ENCODE assay signal across 8 mouse cellular contexts in the genomic region with DNA sequence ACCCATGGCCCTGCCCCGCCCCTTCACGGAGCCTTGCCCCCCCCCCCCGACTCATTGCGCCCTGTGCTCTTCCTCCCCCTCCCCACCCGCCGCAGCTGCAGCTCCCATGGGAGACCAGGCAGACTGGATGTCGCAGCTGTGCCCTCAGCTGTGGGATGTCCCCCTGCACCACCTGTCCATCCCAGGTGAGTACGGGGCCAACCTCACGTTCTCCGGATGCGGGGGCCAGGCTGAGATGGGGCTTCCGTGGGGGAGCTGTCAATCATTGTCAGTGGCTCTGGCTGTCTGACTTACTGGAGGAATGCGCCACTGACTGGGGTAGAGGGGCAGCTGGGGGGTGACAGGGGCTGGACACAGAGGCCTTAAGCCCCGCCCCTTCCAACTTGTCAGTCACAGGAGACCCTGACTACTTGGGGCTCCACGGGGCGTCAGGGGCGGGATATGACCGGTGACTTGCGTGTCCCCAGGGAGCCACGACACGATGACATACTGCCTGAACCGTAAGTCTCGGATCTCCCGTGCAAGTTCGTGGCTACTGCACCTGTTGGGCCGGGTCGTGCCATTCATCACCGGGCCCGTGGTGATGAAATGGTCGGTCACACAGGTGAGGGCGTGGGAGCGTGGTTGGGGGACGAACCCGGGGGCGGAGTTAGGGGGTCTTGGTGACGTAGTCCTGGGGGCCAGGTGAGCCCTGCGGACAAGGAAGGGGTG. TPM values are rescaled to one million over a fixed set of nuclear protein-coding genes. Genes with fewer than 3 reads are reported as not detected.
DNase-seq lines count a peak whose midpoint lies in the region; ATAC-seq and TF ChIP-seq lines count a peak whose summit lies in the region.

No protein-coding gene starts in this region.

- peaks cover 20% of the 10 kb centered on the region for H3K36me3 ChIP-seq in spleen, adult 2 months (ENCODE audit: control insufficient read depth, insufficient read depth, low read length)
- H3K36me3 ChIP-seq in midbrain, embryonic 10.5 days, result peaks cover 41% of the 10 kb centered on the region
- H3K36me3 ChIP-seq in stomach, embryonic 14.5 days (ENCODE audit: control insufficient read depth, insufficient read depth, low read length), result peaks cover 32% of the 10 kb centered on the region

- H3K27ac ChIP-seq in spleen, adult 2 months (ENCODE audit: insufficient read depth, low read length), result no peak overlapping the region
- H3K27ac ChIP-seq in midbrain, embryonic 10.5 days (replicated peaks), result peak overlapping the region; percentile 9; the same call in 1 of the 2 replicates
- no peak overlapping the region for H3K27ac ChIP-seq in stomach, embryonic 14.5 days (ENCODE audit: low read length)

- peak; percentile 24 to 27 for DNase-seq in spleen, adult 2 months (ENCODE audit: low read depth in 1 of 2, low spot score in 2 of 2)
- DNase-seq in spleen, adult 12 weeks (ENCODE audit: low spot score), result no peak
- peak; percentile 25 to 47 for DNase-seq in cerebellum, postnatal 25 days
- DNase-seq in left cerebral cortex, adult 11 months (ENCODE audit: low spot score), result peak; percentile 46
- no peak for DNase-seq in midbrain, embryonic 10.5 days (ENCODE audit: low spot score)
- DNase-seq in urinary bladder, postnatal 36 days (ENCODE audit: low spot score in 2 of 2), result no peak

- H3K4me3 ChIP-seq in spleen, adult 2 months (ENCODE audit: extremely low read depth, insufficient read depth, insufficient read length), result peak overlapping the region; percentile 56
- peak overlapping the region; percentile 50 for H3K4me3 ChIP-seq in midbrain, embryonic 10.5 days
- H3K4me3 ChIP-seq in stomach, embryonic 14.5 days (ENCODE audit: low read depth, low read length), result peak overlapping the region; percentile 29

- ATAC-seq in hematopoietic stem cell, adult 5-6 weeks (replicated peaks in 1 of 2; ENCODE audit: insufficient read depth in 1 of 2, low FRiP score in 2 of 2, low TSS enrichment in 1 of 2, low read depth in 1 of 2, poor library complexity in 2 of 2, severe bottlenecking in 2 of 2), result peak; percentile 25 to 51; a peak in 3 of 4 replicates
- ATAC-seq in stomach, embryonic 14.5 days (ENCODE audit: insufficient number of reproducible peaks, insufficient read depth, low FRiP score, low read depth), result peak; percentile 15; the same call in 1 of the 2 replicates

- peaks cover 8% of the 10 kb centered on the region for H3K4me1 ChIP-seq in spleen, adult 2 months (ENCODE audit: control insufficient read depth, insufficient read depth, insufficient read length)
- peaks cover 36% of the 10 kb centered on the region for H3K4me1 ChIP-seq in midbrain, embryonic 10.5 days
- H3K4me1 ChIP-seq in stomach, embryonic 14.5 days (ENCODE audit: control insufficient read depth, insufficient read depth, low read length), result peaks cover 15% of the 10 kb centered on the region

- H3K27me3 ChIP-seq in spleen, adult 2 months (ENCODE audit: control insufficient read depth, insufficient read depth, low read length), result no peaks in the 10 kb centered on the region
- peaks cover 24% of the 10 kb centered on the region for H3K27me3 ChIP-seq in midbrain, embryonic 10.5 days (ENCODE audit: low read depth, poor library complexity, severe bottlenecking)
- no peaks in the 10 kb centered on the region for H3K27me3 ChIP-seq in stomach, embryonic 14.5 days (ENCODE audit: control insufficient read depth, insufficient read depth, low read length)

- H3K4me2 ChIP-seq in stomach, embryonic 14.5 days (replicated peaks; ENCODE audit: low read depth, low read length), result peak overlapping the region; percentile 66

- 3% methylated on average over 36 of the region's 37 CpGs for WGBS in spleen, adult 2 months
- WGBS in midbrain, embryonic 10.5 days, result 2% methylated on average over 33 of the region's 37 CpGs
- WGBS in stomach, embryonic 14.5 days, result 2% methylated on average over 37 of the region's 37 CpGs

- H3K9ac ChIP-seq in stomach, embryonic 14.5 days (replicated peaks; ENCODE audit: low read depth, low read length), result no peak overlapping the region

- no peak for TF ChIP-seq CTCF in spleen, adult 2 months (IDR thresholded peaks at IDR 0.05; ENCODE audit: extremely low read depth, insufficient read depth, insufficient read length, insufficient replicate concordance)

- no peaks in the 10 kb centered on the region; the same call in 1 of the 2 replicates for H3K9me3 ChIP-seq in midbrain, embryonic 10.5 days (replicated peaks)
- peaks cover 3% of the 10 kb centered on the region; the same call in 1 of the 2 replicates for H3K9me3 ChIP-seq in stomach, embryonic 14.5 days (ENCODE audit: control insufficient read depth, low read depth, low read length)

- TF ChIP-seq POLR2A in spleen, adult 2 months (IDR thresholded peaks at IDR 0.05; ENCODE audit: low read depth, low read length), result no peak

RNA-seq across cellular contexts. Expression of a gene that starts 1.3 kb away (rescaled TPM):
- polyA plus RNA-seq in spleen, adult 2 months (2012; rRNA removed), result 0.67 and 1.2 TPM in 2 replicates
- total RNA-seq in hematopoietic stem cell, adult 5-6 weeks (2017), result 0.38 and 0.45 TPM in 2 replicates
- 1.1 and 1.8 TPM in 2 replicates for polyA plus RNA-seq in midbrain, embryonic 10.5 days (2016; fragmentation: Nextera tagmentation; extraction: Ambion mirVana)
- 0.69 and 0.97 TPM in 2 replicates for polyA plus RNA-seq in stomach, embryonic 14.5 days (2014; fragmentation: Nextera tagmentation; extraction: Ambion mirVana)

RNA-seq across cellular contexts. Expression of a gene that starts 6.9 kb away (rescaled TPM):
- 0.04 and 0.11 TPM in 2 replicates for polyA plus RNA-seq in spleen, adult 2 months (2012; rRNA removed)
- total RNA-seq in hematopoietic stem cell, adult 5-6 weeks (2017), result 1.5 and 4.4 TPM in 2 replicates
- 1.3 and 2.6 TPM in 2 replicates for polyA plus RNA-seq in midbrain, embryonic 10.5 days (2016; fragmentation: Nextera tagmentation; extraction: Ambion mirVana)
- 0.69 and 1.5 TPM in 2 replicates for polyA plus RNA-seq in stomach, embryonic 14.5 days (2014; fragmentation: Nextera tagmentation; extraction: Ambion mirVana)

RNA-seq across cellular contexts. Expression of a gene that starts 6.9 kb away (rescaled TPM):
- polyA plus RNA-seq in spleen, adult 2 months (2012; rRNA removed), result 156 and 207 TPM in 2 replicates
- total RNA-seq in hematopoietic stem cell, adult 5-6 weeks (2017), result 21.9 and 26.9 TPM in 2 replicates
- 30.0 and 36.2 TPM in 2 replicates for polyA plus RNA-seq in midbrain, embryonic 10.5 days (2016; fragmentation: Nextera tagmentation; extraction: Ambion mirVana)
- 27.1 and 30.8 TPM in 2 replicates for polyA plus RNA-seq in stomach, embryonic 14.5 days (2014; fragmentation: Nextera tagmentation; extraction: Ambion mirVana)

RNA-seq across cellular contexts. Expression of a gene that starts 8.8 kb away (rescaled TPM):
- polyA plus RNA-seq in spleen, adult 2 months (2012; rRNA removed), result 0.32 and 0.46 TPM in 2 replicates
- total RNA-seq in hematopoietic stem cell, adult 5-6 weeks (2017), result 12.0 and 16.3 TPM in 2 replicates
- 6.0 and 7.9 TPM in 2 replicates for polyA plus RNA-seq in midbrain, embryonic 10.5 days (2016; fragmentation: Nextera tagmentation; extraction: Ambion mirVana)
- 4.0 and 5.8 TPM in 2 replicates for polyA plus RNA-seq in stomach, embryonic 14.5 days (2014; fragmentation: Nextera tagmentation; extraction: Ambion mirVana)

RNA-seq across cellular contexts. Expression of a gene that starts 28.8 kb away (rescaled TPM):
- polyA plus RNA-seq in spleen, adult 2 months (2012; rRNA removed), result 0.09 and 0.41 TPM in 2 replicates
- total RNA-seq in hematopoietic stem cell, adult 5-6 weeks (2017), result 1.3 and 4.3 TPM in 2 replicates
- polyA plus RNA-seq in midbrain, embryonic 10.5 days (2016; fragmentation: Nextera tagmentation; extraction: Ambion mirVana), result 4.9 and 5.9 TPM in 2 replicates
- 4.9 and 5.0 TPM in 2 replicates for polyA plus RNA-seq in stomach, embryonic 14.5 days (2014; fragmentation: Nextera tagmentation; extraction: Ambion mirVana)

Comparison
In these comparisons a context has a peak if more than half of its experiments do, and no peak if none do; other contexts are left out.
1. DNase-seq: peak in spleen, adult 2 months (2 of 2), cerebellum, postnatal 25 days (2 of 2) and left cerebral cortex, adult 11 months (single experiment); none in spleen, adult 12 weeks (single experiment), midbrain, embryonic 10.5 days (single experiment) and urinary bladder, postnatal 36 days (0 of 2).
2. Peak in every context shown above with its lines, with median percentiles within 50 percentile points of each other: H3K4me3 ChIP-seq.